Mouse (Mus musculus) MEL (cell line): ENCODE data around the gene Nop58. TPM values are rescaled to one million over a fixed set of nuclear protein-coding genes. Genes with fewer than 3 reads are reported as not detected.

Experiments used
- DNase-seq: peaks from one replicate; pipeline ENCODE4 v3.0.0; 2011; ENCODE audit warnings: low read depth, low spot score
- H3K27ac ChIP-seq: 2 replicates; pipeline ENCODE4 v1.5.1; 2012; ENCODE audit warnings: low read depth, mild to moderate bottlenecking, control low read depth, low read length, moderate library complexity; ENCODE audit not compliant: control insufficient read depth
- H3K27me3 ChIP-seq, 2 experiments: fragments of 150-350 bp in 1 of 2; sonication (generic) in 1 of 2; 2 replicates each; pipeline ENCODE4 v1.6.1; 2012; ENCODE audit warnings: low read length in 2 of 2, mild to moderate bottlenecking in 2 of 2, improper control_type of control experiment in 1 of 2, moderate library complexity in 1 of 2; ENCODE audit not compliant: insufficient read depth in 2 of 2, control insufficient read depth in 1 of 2
- H3K36me3 ChIP-seq, 2 experiments: 2 replicates each; pipeline ENCODE4 v1.6.1; 2012 to 2014; ENCODE audit warnings: low read length in 2 of 2, improper control_type of control experiment in 1 of 2, inconsistent platforms in 1 of 2, mild to moderate bottlenecking in 1 of 2; ENCODE audit not compliant: insufficient read depth in 2 of 2, control insufficient read depth in 1 of 2
- H3K4me1 ChIP-seq, 2 experiments: fragments of 150-350 bp in 1 of 2; sonication (generic) in 1 of 2; 2 replicates each; pipeline ENCODE4 v1.6.1; 2012; ENCODE audit warnings: low read length in 2 of 2, improper control_type of control experiment in 1 of 2, mild to moderate bottlenecking in 1 of 2; ENCODE audit not compliant: insufficient read depth in 2 of 2, control insufficient read depth in 1 of 2
- H3K4me3 ChIP-seq, 2 experiments: fragments of 150-350 bp in 1 of 2; sonication (generic) in 1 of 2; 2 replicates each; pipeline ENCODE4 v1.5.1; 2012; ENCODE audit warnings: low read depth in 2 of 2, low read length in 2 of 2, mild to moderate bottlenecking in 2 of 2, moderate library complexity in 2 of 2, control low read depth in 1 of 2, improper control_type of control experiment in 1 of 2; ENCODE audit not compliant: control insufficient read depth in 1 of 2, insufficient read depth in 1 of 2
- H3K79me2 ChIP-seq: 2 replicates; pipeline ENCODE4 v1.6.1; 2012; ENCODE audit warnings: mild to moderate bottlenecking, low read length, moderate library complexity; ENCODE audit not compliant: control insufficient read depth, poor library complexity, insufficient read depth
- H3K9ac ChIP-seq: 2 replicates; pipeline ENCODE4 v1.6.1; 2012; ENCODE audit warnings: low read depth, mild to moderate bottlenecking, control low read depth, low read length, moderate library complexity; ENCODE audit not compliant: control insufficient read depth, poor library complexity, severe bottlenecking
- H3K9me3 ChIP-seq: fragments of 150-350 bp; sonication (generic); replicated peaks from 2 replicates; pipeline ENCODE4 v1.6.1; 2012; ENCODE audit warnings: mild to moderate bottlenecking, low read length, improper control_type of control experiment, moderate library complexity; ENCODE audit not compliant: insufficient read depth
- CTCF ChIP-seq, 3 experiments: IDR thresholded peaks in 2 of 3; conservative IDR thresholded peaks in 1 of 3; 2 replicates each; pipeline ENCODE4 v1.5.1; 2011 to 2012; ENCODE audit warnings: low read length in 3 of 3, low read depth in 2 of 3, mild to moderate bottlenecking in 2 of 3, improper control_type of control experiment in 1 of 3, inconsistent platforms in 1 of 3, mixed read lengths in 1 of 3, moderate library complexity in 1 of 3; ENCODE audit not compliant: control insufficient read depth in 1 of 3, insufficient read depth in 1 of 3, poor library complexity in 1 of 3, severe bottlenecking in 1 of 3
- E2F4 ChIP-seq: IDR thresholded peaks from 2 replicates; pipeline ENCODE4 v1.6.1; 2011; ENCODE audit warnings: low read depth, low read length, improper control_type of control experiment, borderline replicate concordance
- ELF1 ChIP-seq: IDR thresholded peaks from 2 replicates; pipeline ENCODE4 v1.6.1; 2014; ENCODE audit warnings: low read depth, mild to moderate bottlenecking, inconsistent platforms, low read length, improper control_type of control experiment, moderate library complexity
- EP300 ChIP-seq, 2 experiments: IDR thresholded peaks; 2 replicates each; pipeline ENCODE4 v1.6.1; 2011; ENCODE audit warnings: improper control_type of control experiment in 2 of 2, low read length in 2 of 2, low read depth in 1 of 2, mild to moderate bottlenecking in 1 of 2
- ETS1 ChIP-seq: IDR thresholded peaks from 2 replicates; pipeline ENCODE4 v1.6.1; 2012; ENCODE audit warnings: low read depth, mild to moderate bottlenecking, inconsistent platforms, low read length, improper control_type of control experiment, moderate library complexity
- GATA1 ChIP-seq: IDR thresholded peaks from 2 replicates; pipeline ENCODE4 v1.6.1; 2011; ENCODE audit warnings: low read depth, low read length, improper control_type of control experiment
- HCFC1 ChIP-seq: IDR thresholded peaks from 2 replicates; pipeline ENCODE4 v1.6.1; 2012; ENCODE audit warnings: low read depth, mild to moderate bottlenecking, inconsistent platforms, low read length, improper control_type of control experiment, moderate library complexity
- MEF2A ChIP-seq: IDR thresholded peaks from 2 replicates; pipeline ENCODE4 v1.6.1; 2014; ENCODE audit warnings: low read depth, mild to moderate bottlenecking, inconsistent platforms, low read length, improper control_type of control experiment; ENCODE audit not compliant: poor library complexity, insufficient replicate concordance, severe bottlenecking; ENCODE audit errors: extremely low read depth
- MYC ChIP-seq: IDR thresholded peaks from 2 replicates; pipeline ENCODE4 v1.6.1; 2011; ENCODE audit warnings: low read depth, mild to moderate bottlenecking, low read length, improper control_type of control experiment, moderate library complexity
- NELFE ChIP-seq: IDR thresholded peaks from 2 replicates; pipeline ENCODE4 v1.6.1; 2011; ENCODE audit warnings: low read depth, low read length, improper control_type of control experiment
- POLR2A ChIP-seq, 2 experiments: IDR thresholded peaks; 2 replicates each; pipeline ENCODE4 v1.6.1; 2011 to 2012; ENCODE audit warnings: low read length in 2 of 2, mild to moderate bottlenecking in 2 of 2, control low read depth in 1 of 2, improper control_type of control experiment in 1 of 2, low read depth in 1 of 2, moderate library complexity in 1 of 2; ENCODE audit not compliant: control insufficient read depth in 1 of 2, insufficient read depth in 1 of 2, poor library complexity in 1 of 2
- RAD21 ChIP-seq: IDR thresholded peaks from 2 replicates; pipeline ENCODE4 v1.6.1; 2011; ENCODE audit warnings: mild to moderate bottlenecking, low read depth, low read length, improper control_type of control experiment
- RCOR1 ChIP-seq: IDR thresholded peaks from 2 replicates; pipeline ENCODE4 v1.6.1; 2012; ENCODE audit warnings: low read depth, mild to moderate bottlenecking, inconsistent platforms, low read length, improper control_type of control experiment
- SMC3 ChIP-seq: IDR thresholded peaks from 2 replicates; pipeline ENCODE4 v1.6.1; 2011; ENCODE audit warnings: low read depth, low read length, improper control_type of control experiment
- TAL1 ChIP-seq: IDR thresholded peaks from 2 replicates; pipeline ENCODE4 v1.6.1; 2012; ENCODE audit warnings: mild to moderate bottlenecking, inconsistent platforms, low read length, moderate library complexity, mixed read lengths
- TCF12 ChIP-seq: IDR thresholded peaks from 2 replicates; pipeline ENCODE4 v1.6.1; 2014; ENCODE audit warnings: low read depth, mild to moderate bottlenecking, inconsistent platforms, low read length, improper control_type of control experiment, moderate library complexity
- USF1 ChIP-seq: IDR thresholded peaks from 2 replicates; pipeline ENCODE4 v1.6.1; 2014; ENCODE audit warnings: low read depth, mild to moderate bottlenecking, inconsistent platforms, low read length, improper control_type of control experiment, moderate library complexity
- ZC3H11A ChIP-seq: IDR thresholded peaks from 2 replicates; pipeline ENCODE4 v1.6.1; 2012; ENCODE audit warnings: low read depth, mild to moderate bottlenecking, inconsistent platforms, low read length, improper control_type of control experiment
- ZMIZ1 ChIP-seq: IDR thresholded peaks from 2 replicates; pipeline ENCODE4 v1.6.1; 2012; ENCODE audit warnings: low read depth, mild to moderate bottlenecking, inconsistent platforms, low read length, improper control_type of control experiment, moderate library complexity
- ZNF384 ChIP-seq: IDR thresholded peaks from 2 replicates; pipeline ENCODE4 v1.6.1; 2012; ENCODE audit warnings: low read depth, mild to moderate bottlenecking, inconsistent platforms, low read length, improper control_type of control experiment
- polyA plus RNA-seq, 2 experiments: library from polyadenylated mRNA; stranded (reverse) in 1 of 2; unstranded in 1 of 2; fragments of >175 nt in 1 of 2; fragments of >200 nt in 1 of 2; gene quantifications; 2 replicates each; pipeline versions ENCODE4 v1.2.1 to v1.2.4; 2012; ENCODE audit warnings: low replicate concordance in 2 of 2, low read depth in 1 of 2; ENCODE audit not compliant: insufficient read length in 2 of 2, insufficient read depth in 1 of 2, missing spikeins in 1 of 2
- total RNA-seq: library from RNA; depleted of rRNA; stranded (reverse); fragments of 300-350 nt; gene quantifications from 2 replicates; pipeline ENCODE4 v1.2.3, GENCODE M21; 2012

Gene Nop58
- total and polyA plus RNA-seq, 3 experiments, result 474 to 1,828 (median 590) TPM

DNA sequence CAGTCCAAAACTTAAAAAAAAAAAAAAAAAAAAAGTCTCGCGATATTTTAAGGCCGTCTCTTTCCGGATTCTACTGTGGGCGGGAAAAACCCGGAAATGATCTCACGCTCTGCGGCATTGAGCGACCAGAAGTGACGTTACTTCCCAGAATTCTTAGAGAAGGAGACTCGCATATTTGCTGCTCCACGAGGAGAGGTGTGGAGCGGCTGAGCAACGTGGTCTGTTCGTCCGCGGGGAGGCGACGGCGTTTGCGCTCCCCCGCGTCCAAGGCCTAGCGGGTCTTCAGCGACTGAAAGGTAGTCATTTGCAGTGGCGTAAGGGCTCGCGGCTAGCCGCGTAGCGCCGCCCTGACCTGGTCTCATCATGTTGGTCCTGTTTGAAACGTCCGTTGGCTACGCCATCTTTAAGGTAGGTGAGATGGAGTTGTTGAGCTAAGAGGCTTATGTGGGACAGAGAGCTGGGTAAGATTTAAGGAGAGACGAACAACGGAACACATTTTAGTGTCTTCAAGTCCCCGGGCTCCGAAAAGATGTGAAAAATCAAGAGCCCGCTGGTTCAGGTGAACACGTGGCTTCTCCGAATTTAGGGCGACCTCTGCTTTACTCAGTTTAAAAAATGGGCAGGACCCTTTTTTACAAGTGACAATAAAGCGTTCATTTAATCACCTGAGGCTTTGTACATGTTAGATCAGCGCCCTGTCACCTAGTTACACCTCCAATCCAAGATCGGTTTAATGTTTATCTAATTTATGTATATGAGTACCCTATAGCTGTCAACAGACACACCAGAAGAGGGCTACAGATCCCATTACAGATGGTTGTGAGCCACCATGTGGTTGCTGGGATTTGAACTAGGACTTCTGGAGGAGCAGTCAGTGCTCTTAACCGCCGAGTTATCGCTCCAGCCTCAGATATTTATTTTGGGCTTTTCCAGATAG lies at the start of gene Nop58 (continued):
- TF ChIP-seq MEF2A, result no peak
- TF ChIP-seq ZC3H11A, result no peak
- peak; percentile 92 for TF ChIP-seq HCFC1
- TF ChIP-seq RAD21, result no peak
- peak; percentile 99 for TF ChIP-seq ZNF384

DNA sequence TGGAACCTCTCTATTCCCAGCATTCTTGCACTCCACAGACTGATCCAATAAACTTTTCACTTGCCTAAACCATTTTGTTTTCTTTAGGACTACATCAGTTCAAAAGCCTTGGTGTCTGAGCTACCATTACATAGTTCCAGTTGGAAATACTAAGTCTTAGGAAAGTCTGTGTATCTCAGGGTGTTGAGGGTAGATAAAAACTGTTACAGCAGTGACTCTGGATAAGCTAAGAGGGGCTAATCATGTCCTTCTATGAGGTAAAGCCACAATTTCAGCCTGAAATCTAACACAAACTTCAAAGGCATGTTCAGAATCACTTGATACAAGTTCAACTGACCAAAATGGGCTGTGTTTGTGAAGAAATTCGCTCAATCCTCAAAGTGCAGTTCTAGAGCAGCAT lies 48.4 kb upstream of the Nop58 start:
- no peak for TF ChIP-seq ELF1
- TF ChIP-seq HCFC1, result no peak
- TF ChIP-seq POLR2A (IDR thresholded peaks at IDR 0.05; ENCODE audit: control insufficient read depth in 1 of 2, insufficient read depth in 1 of 2, low read depth in 1 of 2, low read length in 2 of 2, poor library complexity in 1 of 2), result no peak
- no peak for TF ChIP-seq SMC3
- TF ChIP-seq TAL1, result no peak
- no peak for TF ChIP-seq ZNF384
- TF ChIP-seq ETS1, result no peak
- TF ChIP-seq RCOR1, result no peak
- TF ChIP-seq NELFE, result no peak
- no peak for TF ChIP-seq GATA1
- no peak for TF ChIP-seq EP300 (IDR thresholded peaks at IDR 0.05; ENCODE audit: low read depth in 1 of 2, low read length in 2 of 2)
- no peak for TF ChIP-seq ZMIZ1
- TF ChIP-seq USF1, result no peak
- no peaks in the 10 kb centered on the region for H3K27me3 ChIP-seq
- no peak overlapping the region for H3K4me3 ChIP-seq
- H3K4me1 ChIP-seq, result peaks cover 4% of the 10 kb centered on the region in 2 experiments; a peak in 2 of 4 replicates
- H3K9ac ChIP-seq, result no peak overlapping the region
- H3K9me3 ChIP-seq, result no peaks in the 10 kb centered on the region
- no peak overlapping the region for H3K27ac ChIP-seq
- H3K36me3 ChIP-seq, result peaks cover 0 to 11% of the 10 kb centered on the region in 2 experiments; a peak in 3 of 4 replicates
- no peak for DNase-seq
- H3K79me2 ChIP-seq, result no peaks in the 10 kb centered on the region

DNA sequence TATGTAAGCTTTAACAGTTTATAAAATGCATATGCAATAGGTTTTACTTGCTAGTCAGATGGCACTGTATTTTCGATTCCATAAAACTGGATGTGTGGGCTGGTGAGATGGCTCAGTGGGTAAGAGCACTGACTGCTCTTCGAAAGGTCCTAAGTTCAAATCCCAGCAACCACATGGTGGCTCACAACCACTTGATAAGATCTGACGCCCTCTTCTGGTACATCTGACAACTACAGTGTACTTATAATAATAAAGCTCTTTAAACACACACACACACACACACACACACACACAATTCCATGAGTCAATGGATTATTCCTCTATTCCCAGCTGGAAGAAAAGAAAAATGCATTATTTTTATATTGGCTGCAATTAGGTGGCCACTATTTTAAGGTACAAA lies 46.4 kb upstream of the Nop58 start:
- Histone ChIP-seq H3K4me3 (no peak overlapping the region), H3K9me3 (no peaks in the 10 kb centered on the region), H3K27ac (no peak overlapping the region), H3K4me1 (peaks cover 4 to 10% of the 10 kb centered on the region in 2 experiments), H3K79me2 (no peaks in the 10 kb centered on the region), H3K36me3 (peaks cover 14 to 20% of the 10 kb centered on the region in 2 experiments), H3K27me3 (no peaks in the 10 kb centered on the region), H3K9ac (no peak overlapping the region)
- TF ChIP-seq MYC (0 out of 2 replicates have a peak, but pooled peaks have one; percentile 21), CTCF (IDR thresholded peaks at IDR 0.05 in 2 of 3, conservative IDR thresholded peaks at IDR 0.05 in 1 of 3; ENCODE audit: control insufficient read depth in 1 of 3, insufficient read depth in 1 of 3, low read depth in 2 of 3, low read length in 3 of 3, poor library complexity in 1 of 3, severe bottlenecking in 1 of 3) (peak in 2 of 3 experiments; percentile 15 to 30; a peak in 2 of 6 replicates), TCF12 (no peak), E2F4 (no peak), GATA1 (0 out of 2 replicates have a peak, but pooled peaks have one; percentile 20)
- peak; percentile 31 for DNase-seq
